Mouse (Mus musculus) layer of hippocampus, adult 2 months (tissue): ENCODE results near the gene Kalrn. TPM values are rescaled to one million over a fixed set of nuclear protein-coding genes. Genes with fewer than 3 reads are reported as not detected.

Experiments used
- DNase-seq, 2 experiments: peaks; one replicate each; pipeline ENCODE4 v3.0.0; 2022; ENCODE audit warnings: low spot score in 2 of 2
- H3K27ac ChIP-seq: fragments of 200-600 bp; 2 replicates; pipeline ENCODE4 v1.8.1; 2022
- H3K4me3 ChIP-seq: fragments of 200-600 bp; 2 replicates; pipeline ENCODE4 v1.8.1; 2022; ENCODE audit warnings: mild to moderate bottlenecking
- CTCF ChIP-seq: fragments of 200-600 bp; conservative IDR thresholded peaks from 2 replicates; pipeline ENCODE4 v1.8.1; 2022; ENCODE audit warnings: antibody characterized with exemption, mild to moderate bottlenecking, moderate library complexity
- total RNA-seq, 2 experiments: library from RNA; stranded (reverse); gene quantifications; 2 replicates each; pipeline ENCODE4 v1.2.3; 2021

Kalrn gene
- total RNA-seq, 2 experiments from 2014 or later = 533 to 549 TPM

- TF ChIP-seq CTCF = no peak
- DNase-seq = no peak
- Histone ChIP-seq H3K27ac (peak overlapping the region; percentile 87; the same call in 1 of the 2 replicates), H3K4me3 (no peak overlapping the region)
Measured at GRCm38 (mm10) chr16:34175625-34176024, 397.7 kb downstream of the Kalrn start.

GRCm38 (mm10) chr16:34172572-34173181, 400.7 kb downstream of the Kalrn start:
- TF ChIP-seq CTCF = no peak
- Histone ChIP-seq H3K4me3 (no peak overlapping the region), H3K27ac (peak overlapping the region; percentile 87)
- DNase-seq = peak; percentile 70 to 84

GRCm38 (mm10) chr16:34167042-34167441, 406.3 kb downstream of the Kalrn start:
- Histone ChIP-seq H3K4me3 (no peak overlapping the region), H3K27ac (peak overlapping the region; percentile 54)
- no peak for TF ChIP-seq CTCF
- no peak for DNase-seq

GRCm38 (mm10) chr16:34163086-34163485, 410.2 kb downstream of the Kalrn start:
- no peak for TF ChIP-seq CTCF
- no peak overlapping the region for H3K4me3 ChIP-seq
- H3K27ac ChIP-seq = peak overlapping the region; percentile 79
- DNase-seq = peak in 1 of 2 experiments; percentile 57

- peak overlapping the region; percentile 67 for H3K27ac ChIP-seq
Measured at GRCm38 (mm10) chr16:34159576-34159975, 413.8 kb downstream of the Kalrn start.

GRCm38 (mm10) chr16:34157386-34158135, 415.8 kb downstream of the Kalrn start:
- H3K4me3 ChIP-seq = no peak overlapping the region
- H3K27ac ChIP-seq = peak overlapping the region; percentile 67; the same call in 1 of the 2 replicates
- no peak for TF ChIP-seq CTCF
- no peak for DNase-seq

More at GRCm38 (mm10) chr16:34159576-34159975, 413.8 kb downstream of the Kalrn start:
- no peak overlapping the region for H3K4me3 ChIP-seq
- TF ChIP-seq CTCF = no peak
- no peak for DNase-seq

- no peak for DNase-seq
- Histone ChIP-seq H3K27ac (peak overlapping the region; percentile 67; the same call in 1 of the 2 replicates), H3K4me3 (no peak overlapping the region)
- TF ChIP-seq CTCF = no peak
Measured at GRCm38 (mm10) chr16:34155696-34156095, 417.6 kb downstream of the Kalrn start.

- Histone ChIP-seq H3K4me3 (no peak overlapping the region), H3K27ac (peak overlapping the region; percentile 33; the same call in 1 of the 2 replicates)
- no peak for DNase-seq
- TF ChIP-seq CTCF = no peak
Measured at GRCm38 (mm10) chr16:34154903-34155302, 418.4 kb downstream of the Kalrn start.

GRCm38 (mm10) chr16:34151528-34152071, 421.7 kb downstream of the Kalrn start:
- H3K4me3 ChIP-seq = no peak overlapping the region
- peak overlapping the region; percentile 74 for H3K27ac ChIP-seq
- no peak for DNase-seq
- TF ChIP-seq CTCF = no peak

GRCm38 (mm10) chr16:34141670-34142069, 431.7 kb downstream of the Kalrn start:
- H3K4me3 ChIP-seq = no peak overlapping the region
- no peak for TF ChIP-seq CTCF
- H3K27ac ChIP-seq = no peak overlapping the region
- no peak for DNase-seq

GRCm38 (mm10) chr16:34135074-34135473, 438.3 kb downstream of the Kalrn start:
- H3K4me3 ChIP-seq = no peak overlapping the region
- H3K27ac ChIP-seq = peak overlapping the region; percentile 86
- DNase-seq = no peak
- no peak for TF ChIP-seq CTCF

- Histone ChIP-seq H3K27ac (peak overlapping the region; percentile 86), H3K4me3 (no peak overlapping the region)
- no peak for TF ChIP-seq CTCF
- no peak for DNase-seq
Measured at GRCm38 (mm10) chr16:34134628-34135027, 438.7 kb downstream of the Kalrn start.

GRCm38 (mm10) chr16:34125595-34125994, 447.7 kb downstream of the Kalrn start:
- DNase-seq = peak; percentile 74 to 88
- H3K4me3 ChIP-seq = no peak overlapping the region
- peak; percentile 87 for TF ChIP-seq CTCF
- H3K27ac ChIP-seq = peak overlapping the region; percentile 67
